Mouse (Mus musculus) thymus, postnatal 25 days (tissue): Measurements from ENCODE around the gene Stk10.

Experiments
- DNase-seq: peaks from one replicate; pipeline ENCODE4 v3.0.0; 2022

The Stk10 gene

DNA sequence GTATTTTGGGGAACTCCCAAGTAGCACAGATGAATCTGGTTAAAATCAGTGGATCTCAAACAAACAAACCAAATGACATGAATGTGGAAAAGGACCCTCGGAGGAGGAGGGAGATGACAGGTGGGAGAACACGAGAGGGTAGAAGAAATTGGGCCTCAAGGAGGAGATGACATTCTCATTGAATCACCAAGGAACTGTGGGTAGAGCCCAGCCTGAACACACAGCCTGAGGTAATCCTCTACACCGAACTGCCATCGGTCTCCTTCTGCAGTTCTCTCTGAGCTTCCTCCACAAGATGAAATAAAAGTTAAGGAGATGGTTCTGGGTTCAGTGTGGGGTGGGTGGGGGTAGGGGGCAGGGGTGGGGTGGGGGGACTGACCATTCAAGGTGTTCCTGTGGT, 6.1 kb upstream of the Stk10 start:
- DNase-seq: no peak

GRCm38 (mm10) chr11:32530151-32530550, 3.0 kb upstream of the Stk10 start:
- no peak for DNase-seq

DNA sequence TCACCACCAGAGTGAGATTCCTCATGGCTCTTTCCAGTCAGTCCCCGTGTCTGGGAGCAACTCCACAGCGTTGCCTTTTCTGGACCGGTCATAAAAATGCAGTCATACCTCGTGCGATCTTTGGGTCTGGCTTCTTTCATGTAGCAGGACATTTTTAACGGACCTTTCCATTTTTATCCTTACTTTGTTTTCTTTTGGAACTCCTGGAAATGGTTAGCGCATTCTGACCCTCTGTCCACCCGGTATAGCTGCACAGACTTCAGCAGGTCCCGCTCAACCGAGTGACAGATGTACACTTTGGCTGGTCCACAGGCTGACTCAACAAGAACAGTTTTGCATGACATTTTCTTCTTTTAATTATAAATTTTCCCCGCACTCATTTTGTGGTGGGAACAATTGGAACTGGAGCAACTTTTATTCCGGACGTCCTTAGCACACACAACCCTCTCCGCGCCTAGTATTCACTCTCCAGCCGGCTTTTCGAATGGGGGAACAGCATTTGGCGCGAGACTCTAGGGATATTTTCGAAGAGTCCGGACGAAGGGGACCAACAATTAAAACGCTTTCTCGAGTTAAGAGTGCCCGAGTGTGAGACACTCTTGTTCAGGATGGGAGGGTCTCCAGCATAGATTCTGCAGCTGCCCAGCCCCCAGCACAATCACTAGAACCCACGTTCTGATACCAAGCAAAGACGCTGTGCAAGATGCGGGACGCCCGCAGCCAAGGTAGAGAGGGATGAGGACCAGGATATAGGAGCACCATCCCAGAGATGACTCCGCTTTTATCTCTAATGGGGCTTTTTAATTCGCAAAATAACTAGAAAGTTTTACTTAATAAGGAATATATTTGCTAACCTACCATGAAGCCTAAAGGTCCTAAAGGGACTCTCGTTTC, 987 bp upstream of the Stk10 start, which contains the start of gene Efcab9:
Gene Efcab9 (minus strand): TSS at position 211 of the 894 bp plus-strand sequence.
- no peak for DNase-seq

DNA sequence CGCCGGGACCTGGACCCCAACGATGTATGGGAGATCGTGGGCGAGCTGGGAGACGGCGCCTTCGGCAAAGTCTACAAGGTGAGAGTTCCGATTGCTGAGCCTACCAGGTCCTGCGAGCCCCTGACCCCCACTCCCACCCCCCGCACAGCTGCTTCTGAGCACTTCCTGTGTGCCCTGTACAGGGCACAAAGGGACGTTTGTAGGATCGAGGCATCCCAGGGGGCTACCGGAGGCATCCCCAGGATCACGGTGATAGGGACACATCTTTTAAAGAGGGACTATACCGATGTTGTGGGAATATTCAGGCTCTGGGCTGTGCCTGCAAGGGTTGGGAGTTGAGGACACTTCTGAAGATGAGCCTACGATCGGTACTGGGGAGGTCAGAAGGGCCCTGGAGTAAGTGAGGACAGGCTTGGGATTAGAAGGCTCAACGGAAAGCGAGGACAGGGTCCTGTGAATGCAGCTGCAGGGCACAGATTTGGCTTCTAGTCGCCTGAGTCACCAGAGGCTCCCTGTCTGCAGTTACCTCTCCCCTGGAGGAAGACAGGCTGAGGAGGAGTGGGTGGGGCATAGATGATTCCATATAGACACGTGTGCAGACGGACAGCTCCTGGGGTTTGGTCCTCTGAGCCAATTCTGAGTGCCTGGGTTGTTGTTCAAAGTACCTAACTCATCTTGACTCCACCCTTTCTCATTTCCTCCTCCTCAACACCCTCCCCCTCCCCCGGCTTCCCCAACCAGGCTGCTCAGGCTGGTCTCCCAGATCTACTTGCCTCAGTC, 567 bp downstream of the Stk10 start:
- peak; percentile 79 for DNase-seq

- DNase-seq: no peak
These were observed 1.5 kb downstream of the Stk10 start for GRCm38 (mm10) chr11:32534453-32535075.

- DNase-seq: no peak
These were observed 2.5 kb downstream of the Stk10 start for GRCm38 (mm10) chr11:32535646-32536045.

DNA sequence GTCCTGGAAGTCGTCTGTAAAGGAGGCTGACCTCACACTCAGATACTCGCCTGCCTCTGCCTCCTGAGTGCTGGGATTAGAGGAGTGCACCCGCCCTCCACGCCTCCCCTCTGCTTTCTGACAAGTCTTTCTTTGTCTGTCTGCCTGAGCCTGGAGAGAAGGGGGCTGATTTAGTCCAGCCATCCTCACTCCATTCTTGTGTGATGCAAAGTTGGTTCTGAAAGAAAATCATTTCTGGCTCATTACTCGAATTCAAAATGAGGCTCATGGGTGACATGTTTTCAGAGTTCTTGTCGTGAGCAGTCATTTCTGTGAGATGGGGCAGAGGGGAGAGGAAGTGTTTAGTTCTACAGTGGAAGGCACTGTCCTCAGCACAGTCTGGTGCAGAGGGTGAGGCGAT, 3.8 kb downstream of the Stk10 start:
- DNase-seq: no peak

DNA sequence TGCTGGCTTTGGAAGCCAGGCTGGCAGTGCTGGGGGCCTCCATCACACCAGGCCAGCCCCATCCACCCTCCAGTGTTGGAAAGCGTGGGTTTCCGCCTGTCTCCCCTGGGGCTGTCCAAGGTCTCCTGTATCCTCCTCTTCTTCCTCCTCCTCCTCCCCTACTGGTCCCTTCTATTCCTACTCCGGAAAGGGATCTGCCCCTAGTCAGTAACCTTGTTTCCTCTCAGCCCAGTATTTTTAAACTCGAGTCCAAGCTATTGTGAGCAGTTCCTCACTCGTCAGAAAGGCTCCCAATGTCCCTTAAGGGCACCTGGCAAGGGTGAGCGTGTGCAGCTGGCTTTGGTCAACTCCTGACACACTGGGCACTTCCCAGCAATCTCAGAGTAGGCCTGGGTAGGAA, 5.3 kb downstream of the Stk10 start:
- DNase-seq: no peak

GRCm38 (mm10) chr11:32538846-32539245, 5.7 kb downstream of the Stk10 start:
- no peak for DNase-seq

GRCm38 (mm10) chr11:32539717-32540116, 6.6 kb downstream of the Stk10 start:
- no peak for DNase-seq

DNA sequence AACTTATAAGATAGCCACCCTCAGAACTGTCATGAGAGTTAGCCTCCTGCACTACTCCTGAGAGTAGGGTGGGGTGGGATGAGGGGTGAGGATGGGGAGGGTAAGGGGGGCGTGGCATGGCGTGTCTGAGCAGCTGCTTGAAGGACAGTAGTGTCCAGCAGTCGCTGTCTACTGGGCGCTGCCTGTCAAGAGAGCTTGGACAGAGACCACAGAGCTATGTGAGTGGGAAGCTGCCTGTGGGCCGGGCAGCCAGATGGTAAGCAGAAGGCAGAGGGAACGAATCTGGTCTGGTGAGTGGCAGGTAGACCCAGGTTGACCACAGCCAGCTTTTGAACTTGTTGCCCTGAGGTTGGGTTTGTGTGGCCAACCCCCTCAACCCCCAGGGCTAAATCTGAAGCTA, 7.4 kb downstream of the Stk10 start:
- DNase-seq: no peak

DNA sequence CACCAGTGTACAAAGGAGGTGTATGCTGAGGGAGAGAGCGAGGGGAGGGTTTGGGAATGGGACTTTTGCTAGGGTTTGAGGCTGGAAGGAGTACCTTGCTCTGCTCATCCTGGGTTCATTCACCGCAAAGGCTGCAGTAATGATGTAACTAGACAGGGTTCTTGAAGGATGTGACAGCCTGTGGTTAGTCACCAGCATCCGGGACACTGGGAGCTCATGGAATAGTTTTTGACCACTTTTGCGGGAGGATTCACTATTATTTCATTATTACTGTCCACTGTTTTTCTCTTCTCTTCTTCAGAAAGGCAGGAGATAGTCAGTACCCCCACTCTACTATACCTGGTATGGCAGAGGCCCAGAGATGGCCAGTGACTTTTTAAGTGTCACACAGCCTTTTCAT, 9.1 kb downstream of the Stk10 start:
- DNase-seq: no peak

GRCm38 (mm10) chr11:32542687-32543411, 9.7 kb downstream of the Stk10 start:
- DNase-seq: peak; percentile 79

GRCm38 (mm10) chr11:32544041-32544440, 10.9 kb downstream of the Stk10 start:
- DNase-seq: no peak

DNA sequence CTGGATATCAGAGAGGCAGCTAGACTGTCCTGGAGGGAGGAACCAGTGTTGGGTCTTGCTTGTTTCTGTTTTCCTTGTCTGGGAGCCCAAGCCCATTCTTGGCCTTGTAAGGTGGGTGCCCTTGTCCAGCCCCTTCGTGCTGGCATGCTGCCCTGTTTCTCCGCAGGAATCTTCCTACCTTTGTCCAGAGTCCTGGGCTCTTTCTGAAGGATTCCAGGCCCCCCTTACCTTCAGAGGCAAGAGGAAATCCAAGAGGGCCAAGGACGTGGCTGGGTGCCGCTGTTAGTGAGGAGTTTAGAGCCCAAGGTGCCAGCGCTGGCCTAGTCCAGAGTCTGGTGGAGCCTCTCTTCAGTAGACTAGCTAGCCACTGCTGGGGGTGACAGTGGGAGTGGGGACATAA, 11.4 kb downstream of the Stk10 start:
- DNase-seq: no peak

GRCm38 (mm10) chr11:32545605-32546004, 12.5 kb downstream of the Stk10 start:
- DNase-seq: no peak

DNA sequence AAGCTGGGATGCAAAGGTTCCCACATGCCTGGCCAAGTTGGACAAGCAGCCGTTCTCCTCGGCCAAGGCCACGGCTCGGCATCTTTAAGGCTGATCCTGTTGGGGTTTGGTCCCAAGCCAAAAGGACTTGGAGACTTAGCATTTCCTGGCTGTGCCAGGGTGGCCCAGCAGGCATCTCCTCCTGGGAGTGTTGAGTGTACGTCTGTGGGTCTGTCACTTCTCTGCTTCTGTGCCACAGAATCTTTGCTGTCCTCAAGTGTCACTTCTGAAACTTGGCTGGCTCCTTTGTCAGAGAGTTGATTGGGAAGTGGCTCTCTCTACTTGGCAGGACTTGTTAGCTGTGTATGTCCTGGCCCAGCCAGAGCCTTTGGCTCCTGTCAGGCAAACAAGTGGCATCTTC, 13.4 kb downstream of the Stk10 start:
- no peak for DNase-seq

- no peak for DNase-seq
These were observed 14.4 kb downstream of the Stk10 start for GRCm38 (mm10) chr11:32547391-32547947.

DNA sequence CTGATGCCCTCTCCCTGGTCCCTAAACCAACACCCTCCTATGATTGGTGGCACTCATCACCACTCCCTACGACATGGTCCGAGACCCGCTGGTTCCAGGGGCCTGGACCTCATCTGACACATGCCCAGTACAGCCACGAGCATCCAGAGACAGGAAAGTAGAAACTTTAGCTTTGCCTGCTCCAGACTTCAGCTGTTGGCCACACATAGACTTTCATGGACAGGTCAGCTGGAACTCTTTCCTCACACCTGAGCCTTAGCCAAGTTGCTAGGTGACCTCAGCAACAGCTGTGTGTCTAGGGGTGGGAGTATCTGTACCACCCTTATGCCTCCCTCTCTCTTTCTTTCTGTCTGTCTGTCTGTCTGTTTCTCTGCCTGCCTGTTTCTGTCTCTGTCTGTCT, 15.1 kb downstream of the Stk10 start:
- DNase-seq: no peak

DNA sequence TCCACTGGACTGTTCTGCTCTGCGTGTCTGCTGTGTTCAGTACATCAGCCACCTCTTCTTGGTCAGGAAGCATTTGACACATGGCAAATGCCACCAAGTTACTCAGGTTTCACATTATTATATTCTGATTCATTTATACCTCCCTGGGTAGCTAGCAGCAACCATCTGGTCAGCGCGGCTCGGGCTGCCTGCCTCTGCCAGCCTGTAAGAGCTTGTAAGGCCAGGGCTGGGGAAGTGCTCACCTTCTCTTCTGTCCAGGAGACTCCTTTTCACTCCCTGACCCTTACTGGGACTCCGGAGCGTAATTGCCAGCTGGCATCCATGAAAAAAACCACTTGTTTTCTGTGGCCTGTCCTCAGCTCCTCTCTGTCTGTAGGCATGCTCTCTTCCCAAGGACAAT, 16.1 kb downstream of the Stk10 start:
- DNase-seq: no peak

DNA sequence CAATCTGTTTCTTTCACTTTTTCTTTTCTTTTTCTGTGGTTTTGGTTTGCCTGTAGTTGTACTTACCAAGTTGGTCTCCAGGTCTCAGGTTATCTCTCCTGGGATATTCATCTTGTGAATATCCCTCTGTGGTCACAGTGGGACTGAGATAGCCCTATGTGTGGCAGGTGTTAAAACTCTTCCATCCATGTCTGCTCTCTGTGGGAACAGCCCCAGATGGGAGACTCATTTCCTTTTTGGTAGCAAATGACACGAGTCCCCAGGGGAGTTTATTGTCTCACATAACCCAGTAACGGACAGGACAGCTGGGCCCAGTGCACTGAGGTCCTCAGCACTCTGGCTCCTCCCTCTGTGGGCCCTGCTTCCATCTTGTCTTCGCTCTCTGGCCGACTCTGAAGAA, 17.0 kb downstream of the Stk10 start:
- DNase-seq: no peak

GRCm38 (mm10) chr11:32551056-32551455, 18.0 kb downstream of the Stk10 start:
- DNase-seq: no peak
